Mouse (Mus musculus): ENCODE measurements around the gene Syt17. TPM values are rescaled to one million over a fixed set of nuclear protein-coding genes. Genes with fewer than 3 reads are reported as not detected.
"Not testable (repeated sequence)": the region's sequence is repeated elsewhere in the genome, so short reads cannot be mapped to it uniquely, and the experiment has no call there.

The Syt17 gene
- polyA plus RNA-seq, 1 experiment from 2014 or later: 11.0 TPM

DNA sequence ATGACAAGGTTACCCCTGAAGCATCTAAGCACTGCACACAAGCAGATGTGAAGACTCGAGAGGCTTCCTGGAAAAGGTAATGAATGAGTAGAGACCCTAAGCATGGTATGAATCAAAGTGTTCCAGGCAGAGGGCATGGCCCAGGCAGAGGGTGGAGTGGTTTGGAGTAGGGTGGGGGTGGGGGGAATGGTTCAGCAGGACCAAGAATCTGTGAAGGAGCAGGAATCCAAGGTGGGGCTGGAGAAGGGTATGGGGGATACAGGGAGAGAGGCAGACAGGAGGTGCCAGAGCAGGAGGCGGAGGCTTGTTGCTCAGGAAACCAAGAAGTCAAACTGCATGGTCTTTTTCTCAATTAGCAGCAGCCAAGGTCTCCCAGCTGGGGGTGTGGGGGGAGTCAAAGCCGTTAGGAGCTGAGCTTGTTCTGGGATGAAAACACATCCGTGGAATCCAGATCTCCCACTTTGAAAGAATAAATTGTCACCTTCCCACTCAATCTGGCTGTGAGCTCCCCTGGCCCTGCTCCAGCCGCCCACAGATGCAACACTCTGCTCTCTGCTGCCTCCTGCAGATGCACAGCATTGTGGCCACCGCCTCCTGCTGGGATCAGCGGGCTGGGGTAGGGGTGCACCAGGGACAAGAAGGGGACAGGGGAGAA lies 83.5 kb downstream of the Syt17 start:
- WGBS: 38% methylated on average over 7 of the region's 7 CpGs
- Histone ChIP-seq H3K36me3 (no peaks in the 10 kb centered on the region), H3K4me2 (no peak overlapping the region), H3K9me3 (no peaks in the 10 kb centered on the region), H3K9ac (no peak overlapping the region), H3K27ac (replicated peaks) (no peak overlapping the region), H3K27me3 (no peaks in the 10 kb centered on the region), H3K4me3 (no peak overlapping the region), H3K4me1 (replicated peaks) (no peaks in the 10 kb centered on the region)
- no peak for ATAC-seq (ENCODE audit: low read depth)

DNA sequence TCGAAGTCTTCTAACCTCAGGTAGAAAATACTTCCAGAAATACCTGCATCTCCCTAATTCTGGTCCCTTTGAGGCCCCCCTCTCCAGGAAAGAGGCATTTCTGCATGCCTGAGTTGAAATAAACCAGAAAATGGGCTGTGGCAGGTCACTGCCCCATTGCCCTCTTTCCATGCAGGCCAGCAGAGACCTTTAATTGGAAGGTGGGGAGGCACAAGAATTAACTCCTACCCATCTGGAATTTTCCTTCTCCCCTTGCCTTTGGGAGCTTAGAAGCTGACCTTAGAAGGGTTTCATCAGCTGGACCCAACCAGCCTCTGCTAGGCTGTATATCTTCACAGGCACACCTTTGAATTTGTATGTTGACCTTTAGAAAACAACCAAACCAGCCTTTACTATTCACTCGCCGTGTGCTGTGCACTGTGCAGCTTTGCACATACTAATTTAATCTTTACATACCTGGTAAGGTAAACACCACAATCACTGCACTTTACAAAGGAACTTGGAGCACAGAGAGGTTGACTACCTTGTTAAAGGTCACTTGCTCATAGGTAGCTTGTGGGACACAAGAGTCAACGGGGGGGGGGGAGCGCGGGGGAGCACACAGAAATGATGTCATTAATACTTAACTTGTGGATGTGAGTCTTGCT lies 84.3 kb downstream of the Syt17 start:
- no peak overlapping the region for H3K9ac ChIP-seq
- no peaks in the 10 kb centered on the region for H3K4me1 ChIP-seq (replicated peaks)
- H3K27ac ChIP-seq (replicated peaks): no peak overlapping the region
- ATAC-seq (ENCODE audit: low read depth): no peak
- H3K27me3 ChIP-seq: no peaks in the 10 kb centered on the region
- no peak overlapping the region for H3K4me3 ChIP-seq
- H3K4me2 ChIP-seq: no peak overlapping the region
- H3K36me3 ChIP-seq: no peaks in the 10 kb centered on the region
- H3K9me3 ChIP-seq: no peaks in the 10 kb centered on the region
- 85% methylated on average over 6 of the region's 6 CpGs for WGBS

DNA sequence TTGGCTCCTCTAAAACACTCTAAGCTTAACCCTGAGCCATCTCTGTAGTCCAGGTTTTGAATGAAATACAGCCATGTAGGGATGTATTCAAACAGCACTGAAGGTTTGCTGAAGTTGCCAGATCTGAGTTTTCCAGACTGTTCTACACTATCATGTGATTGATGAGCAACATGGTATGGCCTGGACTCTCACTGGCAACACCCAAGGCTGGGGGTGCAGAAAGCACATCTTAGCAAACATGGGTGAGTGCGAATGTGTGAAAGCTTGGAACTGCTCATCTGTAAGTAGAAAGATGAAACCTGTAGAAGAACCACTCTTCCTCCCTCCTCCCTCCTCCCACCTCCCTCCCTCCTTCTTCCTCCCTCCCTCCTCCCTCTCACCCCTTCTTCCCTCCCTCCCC lies 85.1 kb downstream of the Syt17 start:
- no peak overlapping the region for H3K4me2 ChIP-seq
- no peaks in the 10 kb centered on the region for H3K9me3 ChIP-seq
- no peak for ATAC-seq (ENCODE audit: low read depth)
- no peaks in the 10 kb centered on the region for H3K27me3 ChIP-seq
- WGBS: 94% methylated on average over 1 of the region's 1 CpGs
- no peaks in the 10 kb centered on the region for H3K4me1 ChIP-seq (replicated peaks)
- no peak overlapping the region for H3K27ac ChIP-seq (replicated peaks)
- H3K9ac ChIP-seq: no peak overlapping the region
- H3K36me3 ChIP-seq: no peaks in the 10 kb centered on the region
- H3K4me3 ChIP-seq: no peak overlapping the region

DNA sequence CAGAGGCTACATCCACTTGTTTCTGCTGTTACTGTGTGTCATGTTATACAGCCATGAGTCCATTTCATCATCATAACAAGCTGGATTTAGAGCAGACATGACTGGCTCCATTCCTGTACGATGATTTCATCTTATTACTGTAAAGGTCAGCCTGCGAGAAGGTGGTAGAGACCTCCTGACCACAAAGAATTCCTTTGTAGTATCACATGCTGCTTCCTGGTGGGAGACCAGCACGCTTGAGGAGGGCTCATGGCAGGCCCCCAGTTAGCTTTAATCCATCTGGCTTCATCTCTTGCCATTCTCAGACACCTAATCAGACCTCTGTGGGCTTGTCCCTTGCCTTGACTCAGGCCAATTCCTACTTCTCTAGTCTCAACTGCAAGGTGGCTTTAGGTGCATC lies 85.8 kb downstream of the Syt17 start:
- WGBS: 62% methylated on average over 3 of the region's 3 CpGs
- Histone ChIP-seq H3K4me2 (no peak overlapping the region), H3K27me3 (no peaks in the 10 kb centered on the region), H3K4me3 (no peak overlapping the region), H3K9ac (no peak overlapping the region), H3K4me1 (replicated peaks) (no peaks in the 10 kb centered on the region), H3K36me3 (no peaks in the 10 kb centered on the region), H3K27ac (replicated peaks) (no peak overlapping the region), H3K9me3 (no peaks in the 10 kb centered on the region)
- ATAC-seq (ENCODE audit: low read depth): no peak

DNA sequence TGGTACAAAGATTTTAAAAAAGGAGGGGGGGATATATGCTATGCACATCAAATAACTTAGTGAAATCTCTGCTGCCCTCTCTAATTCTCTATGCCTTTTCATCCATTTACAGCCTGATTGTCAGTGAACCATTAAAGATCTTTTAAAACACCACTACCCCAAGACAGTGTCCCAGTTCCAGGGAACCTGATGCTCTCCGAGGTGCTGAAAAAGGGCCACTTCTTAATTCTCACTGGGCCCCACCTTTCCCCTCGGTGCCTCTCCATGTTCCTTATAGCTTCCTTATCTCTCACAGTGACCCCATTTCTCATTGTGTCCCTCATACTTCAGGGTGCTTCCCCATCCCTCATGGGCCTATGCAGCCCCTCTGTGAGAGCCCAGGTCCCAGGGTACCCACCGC lies 89.0 kb downstream of the Syt17 start:
- Histone ChIP-seq H3K9ac (no peak overlapping the region), H3K9me3 (no peaks in the 10 kb centered on the region), H3K27me3 (no peaks in the 10 kb centered on the region), H3K27ac (replicated peaks) (no peak overlapping the region), H3K4me2 (no peak overlapping the region), H3K36me3 (no peaks in the 10 kb centered on the region), H3K4me3 (no peak overlapping the region), H3K4me1 (replicated peaks) (no peaks in the 10 kb centered on the region)
- ATAC-seq (ENCODE audit: low read depth): no peak
- 42% methylated on average over 3 of the region's 3 CpGs for WGBS

DNA sequence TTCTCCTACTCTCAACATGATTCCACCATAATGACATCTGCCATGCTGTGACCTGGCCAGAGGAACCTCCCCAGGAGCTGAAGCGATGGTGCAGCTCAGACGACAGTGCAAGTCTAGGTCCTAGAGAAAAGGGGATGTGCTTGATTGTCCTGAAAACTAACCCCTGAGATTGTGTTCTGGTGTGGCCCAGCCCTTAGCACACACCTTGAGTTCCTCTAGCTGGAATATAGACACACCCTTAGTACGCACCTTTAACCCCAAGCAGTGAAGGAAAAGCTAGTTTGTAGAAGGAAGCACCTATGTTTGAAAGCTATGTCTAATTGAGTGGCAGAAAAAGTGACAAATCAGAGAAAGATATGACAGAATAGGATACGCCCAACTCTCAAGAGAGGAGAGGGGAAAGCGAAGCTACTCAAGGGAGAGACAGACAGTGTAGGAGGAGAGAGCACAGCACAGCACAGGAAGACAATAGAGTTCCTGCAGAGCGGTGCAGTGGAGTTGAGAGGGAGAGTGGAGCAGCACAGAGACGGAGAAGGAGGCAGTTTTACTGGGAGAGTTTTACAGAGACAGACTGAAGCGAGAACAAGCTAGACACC lies 91.5 kb downstream of the Syt17 start:
- not testable (repeated sequence) for H3K4me2 ChIP-seq; H3K27ac ChIP-seq (replicated peaks); H3K9ac ChIP-seq; H3K4me3 ChIP-seq; H3K27me3 ChIP-seq; H3K9me3 ChIP-seq; H3K4me1 ChIP-seq (replicated peaks); ATAC-seq (ENCODE audit: low read depth); H3K36me3 ChIP-seq
- WGBS: 87% methylated on average over 8 of the region's 8 CpGs

DNA sequence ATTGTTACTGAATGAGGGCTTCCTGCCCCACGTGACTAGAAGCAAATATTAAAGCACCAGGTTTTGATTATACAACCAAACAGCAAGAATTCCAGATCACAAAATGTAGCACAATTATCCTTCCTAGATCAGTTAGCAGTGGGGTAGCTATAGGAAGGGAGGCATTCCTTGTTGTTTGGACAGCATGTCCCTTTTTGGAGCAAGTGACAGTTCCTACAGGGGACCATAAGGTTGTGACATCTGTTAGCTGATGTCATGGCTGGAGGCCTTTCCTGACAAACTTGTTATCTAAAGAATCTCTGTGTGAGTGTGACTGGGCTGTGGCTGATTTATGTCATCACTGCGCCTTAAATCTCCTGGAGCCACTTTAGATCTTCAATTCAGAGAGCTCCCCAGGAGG lies 97.2 kb downstream of the Syt17 start:
- Histone ChIP-seq H3K27ac (replicated peaks) (no peak overlapping the region), H3K4me1 (replicated peaks) (no peaks in the 10 kb centered on the region), H3K27me3 (no peaks in the 10 kb centered on the region), H3K9me3 (no peaks in the 10 kb centered on the region), H3K36me3 (no peaks in the 10 kb centered on the region), H3K9ac (no peak overlapping the region), H3K4me3 (no peak overlapping the region), H3K4me2 (no peak overlapping the region)
- ATAC-seq (ENCODE audit: low read depth): no peak
- WGBS: 76% methylated on average over 2 of the region's 2 CpGs

DNA sequence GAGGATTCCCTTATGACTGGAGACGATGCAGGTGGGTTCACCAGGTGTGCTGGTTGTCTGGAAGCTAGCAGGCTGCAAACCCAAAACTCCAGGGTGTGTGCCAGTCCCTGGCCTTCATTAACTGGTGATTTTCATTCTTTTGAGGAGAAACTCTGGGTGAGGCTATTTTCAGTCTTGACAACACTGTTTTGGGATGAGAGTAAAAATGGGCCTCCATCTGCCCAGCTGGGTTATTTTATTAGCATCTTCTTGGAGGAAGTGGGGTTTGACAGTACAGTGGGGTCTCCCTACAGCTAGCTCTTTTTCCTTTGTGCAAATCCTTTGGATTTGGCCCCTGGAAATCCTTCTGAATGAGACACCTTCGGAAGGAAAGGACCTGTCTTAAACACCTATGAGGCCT lies 101.1 kb downstream of the Syt17 start:
- no peak for ATAC-seq (ENCODE audit: low read depth)
- no peaks in the 10 kb centered on the region for H3K27me3 ChIP-seq
- H3K27ac ChIP-seq (replicated peaks): no peak overlapping the region
- no peak overlapping the region for H3K9ac ChIP-seq
- no peaks in the 10 kb centered on the region for H3K36me3 ChIP-seq
- H3K4me1 ChIP-seq (replicated peaks): no peaks in the 10 kb centered on the region
- H3K4me2 ChIP-seq: no peak overlapping the region
- H3K9me3 ChIP-seq: no peaks in the 10 kb centered on the region
- H3K4me3 ChIP-seq: no peak overlapping the region
- WGBS: 78% methylated on average over 2 of the region's 2 CpGs

DNA sequence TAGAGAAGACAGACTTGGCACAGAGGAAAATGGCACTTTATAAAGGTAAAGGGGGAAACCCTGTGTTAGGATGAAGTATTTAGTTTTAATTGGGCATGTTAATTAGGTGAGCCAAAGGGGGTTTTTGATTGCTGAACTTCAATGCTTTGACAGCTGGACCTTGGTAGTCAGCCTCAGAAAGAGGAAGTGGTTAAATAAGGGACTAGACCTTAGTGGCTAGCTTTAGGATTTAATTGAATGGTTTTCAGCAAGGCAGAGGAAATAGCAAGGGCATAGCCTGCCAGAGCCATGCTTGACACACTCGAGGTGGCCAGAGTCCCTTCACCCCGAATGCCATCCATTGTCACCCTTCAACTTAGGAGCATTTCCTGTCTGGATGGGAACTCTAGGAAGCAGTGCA lies 101.6 kb downstream of the Syt17 start:
- Histone ChIP-seq H3K9me3 (no peaks in the 10 kb centered on the region), H3K36me3 (no peaks in the 10 kb centered on the region), H3K4me3 (no peak overlapping the region), H3K27me3 (no peaks in the 10 kb centered on the region), H3K4me2 (no peak overlapping the region), H3K27ac (replicated peaks) (no peak overlapping the region), H3K9ac (no peak overlapping the region), H3K4me1 (replicated peaks) (no peaks in the 10 kb centered on the region)
- no peak for ATAC-seq (ENCODE audit: low read depth)
- 67% methylated on average over 2 of the region's 2 CpGs for WGBS

DNA sequence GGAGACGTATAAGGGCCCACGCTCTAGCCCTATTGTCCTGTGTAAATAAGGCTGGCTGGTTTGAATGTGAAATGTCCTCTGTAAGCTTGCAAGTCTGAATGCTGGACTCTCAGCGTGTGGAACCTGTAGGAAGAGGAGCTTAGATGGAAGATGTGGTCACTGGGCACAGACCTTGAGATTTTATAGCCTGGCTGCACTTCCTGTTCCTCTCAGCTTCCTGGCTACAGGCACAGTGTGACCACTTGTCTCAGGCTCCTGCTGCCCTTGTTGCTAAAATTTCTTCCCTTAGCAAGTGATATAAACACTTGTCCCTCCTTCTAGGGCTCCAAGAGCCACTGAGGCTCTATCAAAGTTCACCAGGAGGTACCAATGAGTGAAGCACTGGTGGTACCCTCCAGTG lies 102.6 kb downstream of the Syt17 start:
- no peaks in the 10 kb centered on the region for H3K4me1 ChIP-seq (replicated peaks)
- H3K27me3 ChIP-seq: no peaks in the 10 kb centered on the region
- H3K4me2 ChIP-seq: no peak overlapping the region
- no peak overlapping the region for H3K4me3 ChIP-seq
- no peaks in the 10 kb centered on the region for H3K9me3 ChIP-seq
- no peaks in the 10 kb centered on the region for H3K36me3 ChIP-seq
- H3K27ac ChIP-seq (replicated peaks): no peak overlapping the region
- H3K9ac ChIP-seq: no peak overlapping the region
- WGBS: 89% methylated on average over 3 of the region's 3 CpGs
- no peak for ATAC-seq (ENCODE audit: low read depth)

DNA sequence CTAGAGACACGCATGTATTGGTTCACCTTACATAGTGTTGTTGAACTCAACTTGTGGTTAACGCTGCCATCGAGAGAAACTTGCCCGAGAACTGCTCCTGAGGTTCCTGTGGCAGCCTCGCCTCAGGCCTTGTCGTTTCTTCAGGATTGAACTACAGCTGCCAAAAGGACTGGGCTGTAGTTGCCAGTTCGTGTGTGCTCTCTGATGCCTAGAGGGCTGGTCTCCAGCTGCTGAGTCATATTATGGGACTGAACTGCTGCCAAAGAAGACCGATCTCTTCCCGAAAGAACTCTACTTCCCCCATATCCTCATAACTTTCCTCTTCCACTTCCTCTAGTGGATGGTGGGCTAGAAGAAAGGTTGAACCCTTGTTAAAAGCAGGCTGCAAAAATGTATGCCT lies 103.3 kb downstream of the Syt17 start:
- 84% methylated on average over 9 of the region's 9 CpGs for WGBS
- H3K4me3 ChIP-seq: no peak overlapping the region
- no peak overlapping the region for H3K9ac ChIP-seq
- ATAC-seq (ENCODE audit: low read depth): no peak
- no peaks in the 10 kb centered on the region for H3K9me3 ChIP-seq
- no peaks in the 10 kb centered on the region for H3K4me1 ChIP-seq (replicated peaks)
- no peak overlapping the region for H3K27ac ChIP-seq (replicated peaks)
- no peaks in the 10 kb centered on the region for H3K27me3 ChIP-seq
- H3K36me3 ChIP-seq: no peaks in the 10 kb centered on the region
- H3K4me2 ChIP-seq: no peak overlapping the region
